Mouse (Mus musculus) frontal cortex, postnatal 14 days (tissue): ENCODE results near the gene Sept6.
"Not testable (repeated sequence)": the region's sequence is repeated elsewhere in the genome, so short reads cannot be mapped to it uniquely, and the experiment has no call there.

Source experiments
- DNase-seq, 2 experiments: peaks; one replicate each; pipeline ENCODE4 v3.0.0; 2022; ENCODE audit warnings: low spot score in 2 of 2

The Sept6 gene

DNA sequence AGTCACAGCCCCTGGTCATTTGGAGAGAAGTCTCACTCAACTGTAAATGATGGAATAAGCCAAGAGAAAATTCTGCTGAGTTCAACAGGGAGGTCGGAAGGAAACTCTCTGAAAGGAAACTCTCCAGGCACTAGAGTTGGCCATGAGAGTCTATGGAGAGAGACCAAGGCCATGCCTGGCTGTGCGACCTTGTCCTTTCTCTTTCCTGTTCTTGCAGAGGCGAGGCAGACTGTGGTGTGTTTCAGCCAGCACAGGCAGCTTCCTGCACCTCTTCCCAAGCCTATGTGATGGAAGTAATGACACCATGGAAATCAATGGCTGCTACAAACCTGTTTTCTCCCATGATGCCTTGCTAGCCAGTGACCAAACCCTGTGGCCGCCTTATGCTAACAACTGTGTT is 20.4 kb downstream of the Sept6 start:
- DNase-seq, result no peak

DNA sequence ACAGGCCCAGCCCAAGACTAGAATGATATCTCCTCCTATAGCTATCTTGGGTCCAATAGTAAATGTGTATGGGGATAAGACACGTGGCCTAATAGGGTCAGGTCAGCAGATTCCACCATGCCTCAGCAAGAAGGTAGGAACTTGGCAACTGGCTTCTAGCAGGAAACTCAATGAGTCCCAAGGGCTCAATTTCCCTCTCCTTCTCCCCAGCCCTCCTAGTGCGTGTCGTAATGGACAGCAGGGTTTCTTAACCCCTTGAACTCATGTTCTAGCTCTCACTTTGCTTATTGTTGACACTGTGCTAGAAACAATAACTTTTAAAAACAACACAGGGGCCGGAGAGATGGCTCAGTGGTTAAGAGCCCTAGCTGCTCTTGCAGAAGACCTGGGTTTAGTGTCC is 22.1 kb downstream of the Sept6 start:
- no peak for DNase-seq

DNA sequence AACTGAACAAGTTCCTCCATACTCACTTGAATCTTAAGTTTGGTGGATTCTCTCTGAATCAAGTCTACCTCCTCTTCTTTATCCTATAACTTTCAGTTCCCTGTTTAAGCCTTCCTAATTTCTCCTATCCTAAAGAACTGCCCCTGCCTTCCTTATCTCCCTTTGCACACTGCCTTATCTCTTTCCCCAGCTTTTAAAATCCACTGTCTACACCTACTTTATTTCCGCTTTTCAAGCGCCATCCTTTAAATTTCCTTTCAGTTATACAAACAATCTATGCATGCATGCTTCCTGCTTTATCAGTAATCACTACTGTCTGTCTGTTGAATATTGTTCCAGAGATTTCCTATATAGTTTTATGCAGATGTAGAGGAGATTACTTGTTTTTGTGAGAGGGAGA is 34.9 kb downstream of the Sept6 start:
- no peak for DNase-seq

DNA sequence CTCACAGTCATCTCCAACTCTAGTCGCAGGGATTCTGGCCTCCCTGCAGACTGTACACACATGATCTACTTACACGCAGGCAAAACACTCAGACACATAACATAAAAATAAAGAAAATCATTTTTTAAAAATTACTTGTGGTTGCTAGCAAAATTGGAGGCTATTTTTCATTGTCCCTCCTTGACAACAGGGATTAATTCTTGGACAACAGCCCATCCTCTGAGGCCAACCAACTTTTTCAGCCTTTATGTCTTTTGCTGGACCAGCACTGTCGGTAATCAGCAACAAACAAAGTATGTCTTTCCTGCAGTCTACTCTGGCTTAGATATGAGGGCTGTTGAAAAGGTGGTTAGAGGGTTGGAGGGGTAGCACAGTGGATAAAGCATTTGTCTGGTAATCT is 50.5 kb downstream of the Sept6 start:
- DNase-seq, result no peak

DNA sequence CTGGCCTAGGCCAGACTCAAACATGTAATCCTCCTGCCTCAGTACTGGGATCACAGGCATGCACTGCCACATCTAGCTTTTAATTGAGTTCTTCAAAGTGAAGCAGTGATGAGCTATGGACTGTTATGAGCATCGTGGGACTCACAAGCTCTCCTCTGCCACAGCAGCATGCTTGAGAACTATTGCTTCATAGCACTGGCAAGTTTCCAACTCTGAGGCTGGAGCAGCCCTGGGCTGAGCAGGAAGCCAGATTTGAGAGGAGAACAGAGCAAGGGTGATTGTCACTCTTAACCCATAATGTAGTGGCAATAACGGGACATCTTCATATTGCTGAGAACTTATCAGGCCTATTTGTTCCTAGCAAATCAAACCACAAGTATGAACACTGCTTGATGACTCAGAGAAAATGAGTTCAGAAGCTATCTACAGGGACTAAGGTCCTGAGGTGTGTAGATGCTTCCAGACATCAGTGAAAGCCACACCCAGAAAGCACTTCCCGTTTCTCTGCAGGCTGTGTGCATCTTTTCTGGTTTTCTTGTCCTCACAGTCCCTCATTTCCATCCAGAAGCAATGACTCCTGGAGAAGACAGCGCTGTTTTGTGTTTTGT is 51.7 kb downstream of the Sept6 start:
- DNase-seq, result no peak

DNA sequence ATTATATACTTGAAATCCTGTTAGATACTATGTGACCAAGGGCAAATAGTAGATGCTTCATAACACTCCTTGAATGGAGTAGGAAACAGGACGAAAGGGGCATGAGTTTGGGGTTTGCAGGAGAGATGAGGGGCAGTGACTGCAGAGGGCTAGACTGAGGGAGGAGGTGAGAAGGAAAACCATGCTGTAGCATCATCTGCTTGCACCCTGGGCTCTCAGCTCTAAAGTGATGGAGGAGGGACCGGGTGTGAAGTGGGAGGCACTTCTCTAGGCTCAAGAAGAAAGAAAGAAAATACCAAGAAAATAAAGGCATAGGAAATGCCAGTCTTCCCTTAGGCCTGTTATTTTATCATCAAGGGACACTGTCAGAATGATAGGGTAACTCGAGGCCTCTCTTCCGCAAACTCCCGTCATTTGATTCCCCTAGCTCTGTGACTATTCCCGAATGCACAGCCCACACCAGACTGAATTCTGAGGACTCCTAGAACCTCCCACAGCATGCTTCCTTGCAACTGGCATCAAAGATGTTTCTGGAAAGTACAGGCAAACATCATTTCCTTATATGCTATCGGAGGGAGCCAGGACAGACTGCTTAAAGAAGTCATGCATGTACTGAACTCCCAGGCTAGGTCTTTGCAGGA is 56.1 kb downstream of the Sept6 start:
- DNase-seq, result no peak

DNA sequence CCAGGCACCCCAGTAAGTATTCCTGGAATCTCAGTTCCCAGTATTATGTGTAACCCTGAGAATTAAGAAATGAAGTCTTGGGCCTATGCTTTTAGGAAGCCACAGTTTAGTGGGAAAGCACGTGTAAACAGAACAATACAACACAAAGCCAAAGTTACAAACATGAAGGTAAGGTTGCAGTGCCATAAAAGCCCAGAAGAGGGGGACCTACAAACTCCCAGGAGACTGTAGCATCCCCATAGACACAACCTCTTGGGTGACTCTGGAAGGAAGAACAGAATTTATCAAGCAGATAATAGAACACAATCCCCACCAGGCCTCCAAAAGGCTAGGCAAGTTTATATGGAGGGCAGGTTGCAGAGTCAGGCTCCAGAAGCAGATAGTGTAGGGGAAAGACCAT is 61.0 kb downstream of the Sept6 start:
- DNase-seq, result no peak

DNA sequence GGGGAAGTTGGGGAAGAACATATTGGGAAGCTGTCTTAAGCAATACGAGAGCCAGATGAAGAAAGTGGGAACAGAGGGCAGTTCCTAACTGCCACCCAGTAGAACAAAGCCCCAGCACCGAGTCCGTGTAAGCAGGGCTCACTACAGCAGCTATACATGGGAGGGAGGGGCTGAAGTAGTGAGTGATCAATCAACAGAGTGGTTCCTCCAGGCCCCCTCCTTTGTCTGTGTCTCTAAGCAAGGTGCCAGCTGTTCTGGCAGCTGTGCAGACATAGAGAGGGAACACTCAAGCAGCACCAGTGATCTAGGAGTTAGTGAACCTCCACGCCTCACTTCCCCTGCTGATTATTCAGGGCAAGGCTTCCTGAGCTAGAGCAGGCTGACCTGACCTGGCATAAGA is 61.9 kb downstream of the Sept6 start:
- no peak for DNase-seq

DNA sequence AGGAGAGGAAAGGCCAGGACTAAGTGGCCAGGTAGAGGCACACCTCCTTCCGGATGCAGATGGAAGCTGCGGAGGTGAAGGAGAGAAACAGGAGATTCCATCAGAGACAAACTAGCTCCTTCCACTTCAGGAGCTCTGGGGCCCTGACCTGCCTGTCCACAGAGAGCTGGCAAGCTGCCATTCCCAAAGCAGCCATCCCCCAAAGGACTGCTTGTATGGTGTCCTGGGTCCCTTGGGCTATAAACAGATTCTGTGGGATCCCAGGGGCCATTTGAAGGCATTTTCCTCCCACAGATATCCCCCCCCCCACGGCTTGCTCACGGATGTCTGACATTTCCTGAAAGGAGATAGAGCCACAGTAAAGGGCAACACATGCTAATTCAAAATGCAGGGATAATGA is 62.8 kb downstream of the Sept6 start:
- DNase-seq, result no peak

DNA sequence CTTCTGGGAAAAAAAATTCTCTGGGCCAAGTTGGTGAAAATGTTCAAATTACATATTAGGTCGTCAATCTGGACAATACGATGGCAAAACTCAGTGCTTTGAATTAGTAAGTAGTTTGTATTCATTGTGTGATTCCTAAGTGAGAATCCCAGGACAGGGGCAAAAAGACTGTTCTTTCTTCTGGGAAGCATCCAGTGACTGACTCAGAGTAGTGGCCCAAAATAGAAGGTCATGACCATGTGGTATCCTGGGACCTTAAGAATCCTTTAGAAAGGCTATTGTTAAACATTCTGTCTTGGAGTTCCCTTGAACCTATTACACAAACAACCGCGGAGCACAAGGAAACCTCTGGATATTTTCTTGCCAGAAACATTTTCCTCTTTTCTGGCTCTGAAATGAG is 70.2 kb downstream of the Sept6 start:
- DNase-seq, result no peak

DNA sequence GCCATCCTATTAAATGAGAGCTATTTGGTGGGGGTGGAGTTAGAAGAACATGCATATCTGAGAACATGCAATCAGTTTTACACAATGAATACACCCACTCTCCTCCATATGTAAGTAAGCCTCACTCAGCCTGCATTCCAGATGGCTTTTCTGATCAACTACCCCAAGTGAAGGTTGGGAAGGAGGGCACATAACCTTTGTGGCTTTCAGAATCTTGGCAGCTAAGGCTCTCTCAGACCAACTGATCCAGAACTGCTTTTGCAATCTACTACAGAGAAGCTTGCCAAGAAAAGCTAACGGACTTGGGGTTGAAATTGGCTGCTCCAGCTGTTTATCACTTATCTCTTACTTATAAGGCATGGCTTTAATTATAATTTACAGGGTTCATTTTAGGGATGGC is 73.8 kb downstream of the Sept6 start:
- DNase-seq, result no peak

DNA sequence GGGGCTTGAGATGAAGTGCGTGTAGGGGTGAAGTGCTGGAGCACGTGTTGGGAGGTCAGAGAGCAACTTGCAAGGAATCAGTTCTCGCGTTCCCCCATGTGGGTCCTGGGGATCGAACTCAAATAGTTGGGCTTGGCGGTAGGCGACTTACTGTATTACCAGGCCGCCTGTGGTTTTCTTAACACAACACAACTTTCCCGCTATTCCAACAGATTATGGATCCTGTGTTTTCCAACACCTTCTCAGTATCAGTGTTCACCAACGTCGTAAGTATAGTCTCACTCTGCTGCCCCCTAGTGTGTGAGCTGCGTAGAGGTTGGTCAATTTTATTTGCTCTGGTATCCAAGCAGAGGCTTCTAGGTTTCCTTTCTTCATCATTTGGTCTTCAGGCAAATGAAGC is 80.3 kb downstream of the Sept6 start:
- peak in 1 of 2 experiments; percentile 25 for DNase-seq

DNA sequence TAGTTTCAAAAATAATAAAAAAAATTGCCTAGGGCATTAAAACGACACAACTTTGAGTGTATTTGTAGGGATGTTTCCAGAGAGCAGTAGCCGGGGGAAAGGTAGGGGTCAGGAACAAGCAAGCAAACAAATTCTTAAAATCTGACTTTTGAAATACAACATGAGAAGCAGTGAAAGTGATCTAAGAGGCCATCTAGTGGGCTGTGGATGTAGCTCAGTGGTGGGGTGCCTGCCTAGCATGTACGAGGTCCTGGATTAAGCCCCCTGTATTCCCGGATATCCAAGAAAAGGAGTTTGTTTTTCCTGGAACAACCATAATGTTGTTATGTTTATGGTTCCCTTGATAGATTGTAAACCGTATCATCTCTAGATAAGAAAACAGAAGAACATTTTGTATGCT is 85.1 kb downstream of the Sept6 start:
- no peak for DNase-seq

DNA sequence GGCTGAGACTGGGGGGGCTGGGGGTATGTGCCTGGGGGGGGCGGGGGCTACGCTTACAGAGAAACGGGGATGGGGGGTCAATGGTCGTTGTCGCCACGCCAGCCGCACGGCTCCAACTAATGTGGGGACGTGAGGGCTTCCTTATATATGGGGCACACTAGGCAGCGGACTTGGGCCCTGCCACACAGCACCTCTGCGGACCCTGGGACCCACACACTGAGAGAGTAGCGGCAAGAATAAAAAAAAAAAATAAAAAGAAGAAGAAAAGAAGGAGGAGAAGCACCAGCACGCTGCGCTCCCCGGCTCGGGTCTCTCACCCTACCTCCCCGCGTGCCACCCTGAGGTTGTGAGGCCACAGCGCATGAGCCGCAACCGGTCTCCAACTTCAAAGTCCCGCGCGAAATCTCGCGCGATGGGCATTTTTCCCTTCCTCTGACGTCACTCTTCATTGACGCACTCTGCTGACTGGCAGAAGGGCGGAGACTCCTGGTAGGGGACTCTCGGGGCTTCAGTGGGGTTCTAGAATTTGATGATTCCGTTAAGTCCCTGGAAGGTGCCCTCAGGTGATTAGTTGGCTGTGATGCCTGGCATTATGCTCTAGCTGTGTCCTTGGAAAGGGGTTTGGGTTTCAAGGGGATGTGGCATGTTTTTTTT is 88.4 kb downstream of the Sept6 start:
- DNase-seq, result peak; percentile 90 to 92

DNA sequence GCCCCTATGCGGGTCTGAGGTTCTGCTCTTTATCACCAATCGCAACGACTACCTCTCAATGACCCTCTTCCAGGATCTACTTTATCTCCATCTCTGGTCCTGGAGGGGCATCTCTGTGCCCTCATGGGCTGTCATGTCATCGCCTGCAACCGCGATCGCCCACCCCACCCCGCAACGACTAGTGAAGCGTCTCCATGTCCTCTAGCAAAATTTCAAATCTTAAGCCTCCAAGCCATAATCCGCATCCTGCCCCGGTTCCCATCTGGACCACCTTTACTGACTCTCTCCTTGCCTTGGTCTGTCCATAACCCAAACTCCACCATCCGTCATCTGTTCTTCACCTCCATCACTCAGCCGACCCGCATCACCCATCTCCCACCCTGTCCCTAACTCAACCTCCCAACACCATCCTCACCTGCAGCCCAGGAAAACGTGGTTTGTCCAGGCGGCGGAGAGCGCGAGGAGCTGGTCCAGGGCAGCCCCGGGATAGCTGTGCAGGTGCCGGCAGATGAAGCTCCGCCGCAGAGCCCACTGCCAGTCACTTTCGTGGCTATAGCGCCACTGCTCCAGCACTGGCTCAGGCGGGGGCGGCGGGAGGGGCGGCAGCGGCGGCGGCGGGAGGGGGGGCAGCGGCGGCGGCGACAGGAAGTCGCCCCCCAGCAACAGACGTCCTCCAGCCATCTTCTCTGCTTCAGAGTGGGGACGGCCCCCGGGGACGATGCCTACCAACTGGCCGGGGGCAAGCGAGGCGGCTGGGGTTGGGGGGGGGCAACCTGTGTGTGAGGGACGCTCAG is 89.1 kb downstream of the Sept6 start, which contains the start of gene Nkrf:
Gene Nkrf, minus strand, starts transcription at position 579 of the 794 bp plus-strand sequence.
- peak; percentile 14 to 28 for DNase-seq

DNA sequence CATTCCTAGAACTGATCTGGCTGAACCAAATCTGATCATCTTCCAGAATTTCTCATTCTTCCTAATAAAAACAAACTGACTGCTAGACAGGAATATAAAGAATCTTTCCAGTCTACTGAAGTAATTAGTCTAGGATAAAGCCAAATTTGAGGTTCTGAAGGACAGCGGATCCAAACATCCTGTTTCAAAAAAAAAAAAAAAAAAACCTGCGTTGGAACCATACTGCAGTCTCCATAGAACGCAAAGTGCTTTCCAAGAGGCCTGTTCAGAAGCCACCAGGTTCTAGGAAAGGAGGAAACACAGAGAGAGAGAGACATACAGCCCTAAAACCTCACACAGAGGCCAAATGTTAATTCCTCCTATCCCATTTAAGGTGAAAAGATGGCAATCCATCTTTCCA is 89.9 kb downstream of the Sept6 start:
- DNase-seq, result no peak

DNA sequence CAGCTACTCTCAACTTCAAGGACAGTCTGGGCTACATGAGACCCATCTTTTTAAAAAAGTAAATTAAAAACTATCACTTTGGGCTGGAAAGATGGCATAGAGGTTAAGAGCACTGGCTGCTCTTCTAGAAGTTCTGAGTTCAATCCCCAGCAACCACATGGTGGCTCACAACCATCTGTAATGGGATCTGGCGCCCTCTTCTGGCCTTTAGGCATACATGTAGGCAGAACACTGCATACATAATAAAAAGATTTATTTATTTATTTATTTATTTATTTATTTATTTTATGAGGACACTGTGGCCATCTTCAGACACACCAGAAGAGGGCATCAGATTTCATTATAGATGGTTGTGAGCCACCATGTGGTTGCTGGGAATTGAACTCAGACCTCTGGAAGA is 92.7 kb downstream of the Sept6 start:
- DNase-seq, result not testable (repeated sequence)

DNA sequence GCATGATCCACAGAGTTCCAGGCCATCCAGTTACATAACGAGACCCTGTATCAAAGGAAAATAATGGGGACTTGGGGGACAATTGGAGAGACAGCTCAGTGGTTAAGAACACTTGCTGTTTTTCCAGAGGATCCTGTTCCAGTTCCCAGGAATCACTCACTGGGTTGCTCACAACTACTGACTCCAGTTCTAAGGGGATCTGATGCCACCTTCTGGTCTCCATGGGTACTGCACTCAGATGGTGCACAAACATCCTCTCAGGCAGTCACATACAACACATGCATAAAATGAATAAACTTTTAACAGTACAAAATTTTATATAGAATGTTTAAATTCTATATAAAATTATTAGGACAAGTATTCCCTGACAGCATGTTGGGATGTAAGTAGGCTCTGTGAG is 106.9 kb downstream of the Sept6 start:
- DNase-seq, result no peak

DNA sequence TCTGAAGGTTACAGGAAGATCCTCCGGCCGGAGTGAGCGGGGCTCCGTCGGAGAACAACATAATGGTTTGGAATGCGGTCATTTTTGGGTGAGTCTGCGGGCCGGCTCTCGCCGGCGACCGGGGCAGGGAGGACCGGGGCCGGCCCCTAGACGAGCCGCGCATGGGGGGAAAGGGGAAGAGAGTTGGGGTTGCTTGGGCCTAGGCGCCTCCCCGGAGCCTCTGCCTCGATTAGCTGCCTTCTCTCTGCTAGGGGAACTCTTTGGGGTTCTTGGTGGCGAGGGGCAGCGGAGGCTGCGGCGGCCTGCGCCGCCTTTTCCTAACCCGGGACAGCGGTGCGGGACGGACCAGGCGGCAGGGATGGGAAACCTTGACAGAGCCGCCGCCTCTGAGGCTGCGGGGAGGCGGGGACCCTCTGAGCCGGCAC is 116.9 kb downstream of the Sept6 start:
- DNase-seq, result no peak

DNA sequence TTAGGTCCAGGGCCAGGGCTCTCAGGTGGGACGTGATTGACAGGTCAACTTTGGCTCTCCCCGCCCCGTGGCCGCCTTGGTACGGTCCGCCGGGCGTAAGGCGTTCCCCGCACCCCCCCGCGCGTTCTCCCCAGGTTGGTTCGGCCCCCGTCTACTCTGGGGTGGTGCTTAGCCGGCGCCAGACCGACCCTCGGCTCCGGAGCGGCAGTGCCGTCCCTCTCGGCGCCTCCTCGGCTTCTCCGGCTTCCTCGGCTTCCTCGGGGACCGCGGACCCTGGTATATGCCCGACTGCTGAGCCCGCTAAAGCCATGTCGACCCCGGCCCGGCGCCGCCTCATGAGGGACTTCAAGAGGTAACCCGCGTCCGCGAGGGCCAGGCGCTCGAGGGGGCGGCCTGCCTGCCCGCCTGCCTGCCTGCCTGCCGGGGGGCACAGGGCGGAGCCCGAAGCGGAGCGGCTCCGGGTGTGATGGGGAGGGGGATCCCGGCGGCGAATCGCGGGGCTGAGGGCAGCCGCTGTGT is 117.4 kb downstream of the Sept6 start:
- DNase-seq, result peak; percentile 72 to 74

DNA sequence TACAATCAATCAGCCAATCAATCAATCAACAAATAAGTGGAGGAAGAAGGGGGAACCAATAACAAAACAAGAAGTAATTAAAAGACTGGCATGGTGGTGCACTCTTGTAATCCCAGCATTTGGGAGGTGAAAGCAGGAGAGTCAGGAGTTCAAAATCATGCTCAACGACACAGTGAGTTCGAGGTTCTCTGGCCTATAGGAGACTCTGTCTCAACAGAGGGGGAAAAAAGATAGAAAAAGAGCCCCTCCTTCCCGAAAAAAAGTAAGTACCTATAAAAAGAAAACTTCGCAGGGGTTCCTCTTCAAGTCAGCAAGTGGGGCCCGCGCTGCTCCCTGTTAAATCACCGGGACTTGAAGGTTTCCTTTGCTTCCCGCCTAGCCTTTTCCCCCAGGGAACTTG is 117.8 kb downstream of the Sept6 start, which contains the start of the genes Ube2a and C330007P06Rik:
Gene Ube2a, plus strand, starts transcription at position 136 of the 400 bp plus-strand sequence.
Gene C330007P06Rik, minus strand, starts transcription at position 347 of the 400 bp plus-strand sequence.
- DNase-seq, result no peak

DNA sequence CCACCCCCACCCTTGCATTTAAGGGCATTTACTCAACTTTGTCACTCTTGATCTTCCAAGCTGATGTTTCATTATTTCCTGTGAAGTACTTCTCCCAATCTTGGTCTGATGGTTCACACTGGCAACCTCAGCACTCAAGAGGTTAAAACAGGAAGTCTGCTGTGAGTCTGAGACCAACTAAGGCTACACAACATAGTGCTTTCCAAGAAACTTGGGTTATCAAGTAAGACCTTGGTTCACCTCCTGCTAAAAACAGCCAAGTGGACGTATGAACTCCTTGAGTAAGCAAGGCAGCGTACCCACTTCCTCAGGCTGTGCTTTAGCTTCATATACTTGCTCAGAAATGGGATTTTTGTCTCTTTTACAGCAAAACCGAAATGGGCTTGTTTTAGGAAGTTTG is 121.2 kb downstream of the Sept6 start:
- DNase-seq, result no peak
